Mouse (Mus musculus): ENCODE results near the gene Med25. TPM values are rescaled to one million over a fixed set of nuclear protein-coding genes. Genes with fewer than 3 reads are reported as not detected.

Med25 gene
- total RNA-seq, 2 experiments from 2014 or later, result 85.9 to 94.9 TPM

Small RNA genes within 50 kb of the gene (microRNA-seq; reads per million reads assigned to microRNA genes)
- 0 reads per million in 2 experiments for gene Mir707

Other genes with a start within 250 kb of the Med25 start
- gene Myh14, start 221.9 kb downstream of the Med25 start, total RNA-seq (2021), result 10 to 100 TPM; 22.4 to 24.4 TPM
- not detected for gene Izumo2, start 184.0 kb downstream of the Med25 start, total RNA-seq (2021)
- gene Vrk3, start 144.3 kb downstream of the Med25 start, total RNA-seq (2021), result 10 to 100 TPM; 25.5 to 26.5 TPM
- gene Zfp473, start 141.7 kb downstream of the Med25 start, total RNA-seq (2021), result under 1 TPM; 0.23 to 0.89 TPM
- gene Nup62, start 76.6 kb downstream of the Med25 start, total RNA-seq (2021), result 10 to 100 TPM; 33.0 to 38.1 TPM
- gene Il4i1, start 76.3 kb downstream of the Med25 start, total RNA-seq (2021), result 1 to 10 TPM; 1.8 to 2.3 TPM
- gene Atf5, start 76.1 kb downstream of the Med25 start, total RNA-seq (2021), result 10 to 100 TPM; 21.2 to 27.8 TPM
- gene Akt1s1, start 43.7 kb downstream of the Med25 start, total RNA-seq (2021), result 10 to 100 TPM; 67.9 to 70.1 TPM
- 10 to 100 TPM; 70.4 to 89.3 TPM for gene Tbc1d17, start 43.6 kb downstream of the Med25 start, total RNA-seq (2021)
- 10 to 100 TPM; 27.1 to 27.7 TPM for gene Pnkp, start 35.6 kb downstream of the Med25 start, total RNA-seq (2021)
- gene Ptov1, start 22.9 kb downstream of the Med25 start, total RNA-seq (2021), result 100 to 1,000 TPM; 280 to 295 TPM
- 10 to 100 TPM; 22.2 to 24.2 TPM for gene Fuz, start 3.4 kb upstream of the Med25 start, total RNA-seq (2021)
- 100 to 1,000 TPM; 328 to 355 TPM for gene Ap2a1, start 36.8 kb upstream of the Med25 start, total RNA-seq (2021)
- 1 to 10 TPM; 1.7 to 3.0 TPM for gene Tsks, start 50.5 kb upstream of the Med25 start, total RNA-seq (2021)
- gene Cpt1c, start 82.1 kb upstream of the Med25 start, total RNA-seq (2021), result 10 to 100 TPM; 98.3 to 98.4 TPM
- gene Prmt1, start 93.9 kb upstream of the Med25 start, total RNA-seq (2021), result 100 to 1,000 TPM; 174 to 178 TPM
- gene Irf3, start 104.9 kb upstream of the Med25 start, total RNA-seq (2021), result 10 to 100 TPM; 35.2 to 41.9 TPM
- gene Bcl2l12, start 106.0 kb upstream of the Med25 start, total RNA-seq (2021), result 1 to 10 TPM; 2.8 to 3.8 TPM
- 100 to 1,000 TPM; 159 to 163 TPM for gene Scaf1, start 123.7 kb upstream of the Med25 start, total RNA-seq (2021)
- gene Rras, start 125.2 kb upstream of the Med25 start, total RNA-seq (2021), result 10 to 100 TPM; 10.0 to 14.5 TPM
- 10 to 100 TPM; 63.3 to 67.5 TPM for gene Prr12, start 160.2 kb upstream of the Med25 start, total RNA-seq (2021)
- gene Nosip, start 169.7 kb upstream of the Med25 start, total RNA-seq (2021), result 10 to 100 TPM; 51.9 to 59.7 TPM
- 1 to 10 TPM; 6.2 to 9.2 TPM for gene Prrg2, start 170.0 kb upstream of the Med25 start, total RNA-seq (2021)
- gene Rcn3, start 199.5 kb upstream of the Med25 start, total RNA-seq (2021), result 1 to 10 TPM; 5.9 to 6.0 TPM
- gene Fcgrt, start 211.1 kb upstream of the Med25 start, total RNA-seq (2021), result 10 to 100 TPM; 19.6 to 20.1 TPM
- 100 to 1,000 TPM; 474 to 479 TPM for gene Rps11, start 231.7 kb upstream of the Med25 start, total RNA-seq (2021)
- gene Rpl13a, start 236.0 kb upstream of the Med25 start, total RNA-seq (2021), result 100 to 1,000 TPM; 712 to 811 TPM
- gene Gm45713, start 243.5 kb upstream of the Med25 start, total RNA-seq (2021), result not detected
- 1 to 10 TPM; 8.4 to 9.7 TPM for gene Flt3l, start 243.7 kb upstream of the Med25 start, total RNA-seq (2021)